Mouse (Mus musculus) hematopoietic multipotent progenitor cell, adult 10-12 weeks (in vitro differentiated cells): ENCODE data around the gene Galntl6. TPM values are rescaled to one million over a fixed set of nuclear protein-coding genes. Genes with fewer than 3 reads are reported as not detected.

Experiments
- polyA plus RNA-seq: library from polyadenylated mRNA; stranded (reverse); fragments of >175 nt; gene quantifications from 2 replicates; pipeline ENCODE4 v1.2.3, GENCODE M21; 2012; ENCODE audit warnings: low replicate concordance

The Galntl6 gene
- not detected in 2 replicates for polyA plus RNA-seq

GRCm38 (mm10) chr8:58912196-58912839 lies at the start of gene Galntl6:
TSS of gene Galntl6 (minus strand) at chr8:58912640.

DNA sequence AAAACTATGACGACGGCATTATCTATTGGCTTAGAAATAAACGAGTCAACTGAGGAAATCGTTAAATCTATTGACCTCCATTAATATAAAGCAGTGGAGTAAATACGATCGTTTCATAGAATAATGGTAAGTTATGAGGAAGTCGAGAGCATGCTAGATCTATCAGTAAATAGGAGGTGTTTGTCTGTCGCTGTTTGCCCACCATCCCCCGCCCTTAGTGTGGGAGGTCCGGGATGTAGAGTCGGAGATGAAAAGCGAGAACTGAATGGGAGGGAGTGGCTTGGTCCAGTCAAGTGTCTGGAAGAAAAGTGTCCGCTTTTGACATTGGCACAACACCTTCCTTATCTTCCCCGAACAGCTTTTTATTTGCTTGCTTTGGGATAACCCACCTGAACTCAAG lies 763 bp downstream of the Galntl6 start, which contains the start of gene BC030500:
TSS of gene BC030500 (plus strand) at position 79 of the 400 bp plus-strand sequence.

Other genes with a start within 250 kb of the Galntl6 start
- not detected in 2 replicates for gene BC030500, start 885 bp downstream of the Galntl6 start, polyA plus RNA-seq